Mouse (Mus musculus): ENCODE measurements at regions not wholly inside any gene's neighbourhood (a gene's known extent, or its start where the extent isn't known, plus 50 kb on each side); places are given as distances from the start of the nearest gene placed in this dataset.

- TF ChIP-seq GATA1 (IDR thresholded peaks at IDR 0.05; ENCODE audit: low read length), result no peak
Observed at GRCm38 (mm10) chr15:51286352-51286751, 2598.4 kb upstream of the Gm7489 start.

DNA sequence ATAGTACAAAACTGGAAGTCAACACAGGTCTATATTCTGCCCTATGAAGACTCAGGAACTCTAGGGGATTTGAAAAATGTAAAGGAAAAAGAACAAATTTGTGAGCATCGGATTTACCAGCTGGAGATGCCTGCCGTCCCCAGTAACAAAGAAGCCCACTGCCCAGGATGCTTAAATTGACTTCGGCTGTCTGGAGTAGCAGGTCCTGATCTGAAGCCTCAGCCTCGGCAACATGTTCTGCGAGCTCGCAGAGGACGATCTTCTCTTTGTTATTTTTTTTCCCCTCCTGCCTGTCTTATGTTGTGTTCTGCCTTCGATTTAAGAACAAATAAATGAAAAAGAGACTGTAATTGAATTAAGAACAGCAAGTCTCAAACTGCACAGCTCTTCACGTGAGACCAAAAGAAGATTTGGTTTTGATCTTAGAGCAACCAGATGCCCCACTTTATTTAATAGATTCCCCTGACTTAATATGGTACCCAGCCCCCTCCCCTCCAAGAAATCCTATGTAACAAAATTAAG lies 2595.7 kb upstream of the Gm7489 start:
- no peak for TF ChIP-seq GATA1 (IDR thresholded peaks at IDR 0.05; ENCODE audit: low read length)

- no peak for TF ChIP-seq GATA1 (IDR thresholded peaks at IDR 0.05; ENCODE audit: low read length)
Observed at GRCm38 (mm10) chr15:51289916-51290315, 2594.8 kb upstream of the Gm7489 start.

GRCm38 (mm10) chr15:51291183-51291582 lies 2593.5 kb upstream of the Gm7489 start:
- no peak for TF ChIP-seq GATA1 (IDR thresholded peaks at IDR 0.05; ENCODE audit: low read length)

DNA sequence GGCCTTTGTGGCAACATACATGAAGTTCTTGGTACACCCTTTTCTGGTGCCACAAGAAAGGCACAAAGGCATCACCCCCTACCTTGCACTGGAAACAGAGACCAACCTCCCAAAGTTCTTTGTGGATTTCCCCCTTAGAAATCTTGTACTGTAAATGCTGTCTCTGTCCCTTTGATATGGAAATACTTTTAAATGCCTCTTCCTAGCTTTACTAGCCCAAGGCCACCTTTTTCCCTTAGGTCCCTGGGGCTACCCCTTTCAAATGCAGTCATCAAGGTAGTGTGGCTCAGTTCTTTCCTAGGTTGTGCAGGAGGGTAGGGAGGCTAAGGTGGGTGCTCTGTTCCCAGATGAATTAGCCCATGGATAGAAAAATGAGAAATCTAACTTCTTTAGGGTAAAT lies 2587.9 kb upstream of the Gm7489 start:
- TF ChIP-seq GATA1 (IDR thresholded peaks at IDR 0.05; ENCODE audit: low read length), result no peak

DNA sequence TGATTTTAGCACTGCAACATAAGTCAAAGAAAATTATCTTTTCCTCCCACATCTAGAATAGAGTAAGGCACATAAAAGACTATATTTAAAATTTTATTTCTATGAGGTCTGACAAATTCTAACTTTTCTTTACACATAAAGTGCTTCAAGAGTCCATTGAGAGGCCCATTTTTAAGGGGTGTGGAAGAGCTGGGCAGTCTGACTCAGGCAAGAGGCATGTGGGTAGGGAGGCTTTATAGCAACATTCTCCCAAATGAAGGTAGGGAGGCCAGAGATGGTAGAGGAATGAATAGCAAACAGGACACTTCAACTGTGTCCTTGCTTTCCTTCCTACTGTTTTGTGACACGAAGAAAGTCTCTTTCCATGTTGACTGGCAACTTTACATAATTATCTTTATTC lies 2566.6 kb upstream of the Gm7489 start:
- TF ChIP-seq GATA1 (IDR thresholded peaks at IDR 0.05; ENCODE audit: low read length), result no peak

GRCm38 (mm10) chr15:51318760-51319159 lies 2565.9 kb upstream of the Gm7489 start:
- no peak for TF ChIP-seq GATA1 (IDR thresholded peaks at IDR 0.05; ENCODE audit: low read length)

DNA sequence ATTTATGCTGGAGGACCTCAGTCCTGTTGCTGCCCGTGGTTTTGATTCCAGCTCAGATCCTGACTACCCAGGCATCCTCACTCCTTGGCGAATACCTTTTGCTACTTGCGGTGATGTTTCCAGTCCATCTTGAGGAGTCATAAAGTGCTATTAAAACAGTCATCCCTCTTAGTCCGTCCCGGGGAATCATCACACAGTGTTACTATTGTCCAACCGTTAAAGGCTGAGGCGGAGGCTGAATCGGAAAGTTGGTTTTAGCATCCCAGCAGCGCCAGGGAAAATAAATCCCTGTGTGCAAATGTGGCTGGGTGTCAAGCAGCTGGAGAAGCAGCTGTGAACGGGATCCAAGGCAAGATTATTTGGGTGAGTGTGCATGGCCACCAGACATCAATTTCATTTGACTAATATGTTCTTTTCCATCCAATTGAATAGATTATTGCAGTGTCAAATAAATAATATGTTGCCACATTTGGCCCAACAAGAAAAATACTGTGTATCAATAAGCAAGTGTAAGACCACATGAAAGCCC lies 2564.3 kb upstream of the Gm7489 start:
- TF ChIP-seq GATA1 (IDR thresholded peaks at IDR 0.05; ENCODE audit: low read length), result no peak

DNA sequence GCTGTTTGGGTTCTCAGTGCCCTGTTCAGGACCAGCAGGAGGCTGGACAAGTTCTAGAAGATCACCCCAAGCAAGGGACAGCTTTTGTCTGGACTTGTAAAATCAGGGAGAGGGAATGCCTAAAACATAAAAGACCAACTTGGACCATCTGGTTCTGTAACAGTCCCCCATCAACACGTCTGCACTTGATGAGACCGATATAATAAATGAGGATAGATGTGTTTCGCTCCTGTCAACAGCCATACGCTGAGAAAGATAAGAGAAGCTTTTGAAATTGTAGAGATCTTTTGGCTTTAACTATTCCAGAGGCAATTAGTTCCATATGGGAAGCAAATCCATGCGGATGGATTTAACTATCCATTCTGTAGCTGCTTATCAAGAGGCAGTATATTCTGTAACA lies 2561.4 kb upstream of the Gm7489 start:
- TF ChIP-seq GATA1 (IDR thresholded peaks at IDR 0.05; ENCODE audit: low read length), result no peak

DNA sequence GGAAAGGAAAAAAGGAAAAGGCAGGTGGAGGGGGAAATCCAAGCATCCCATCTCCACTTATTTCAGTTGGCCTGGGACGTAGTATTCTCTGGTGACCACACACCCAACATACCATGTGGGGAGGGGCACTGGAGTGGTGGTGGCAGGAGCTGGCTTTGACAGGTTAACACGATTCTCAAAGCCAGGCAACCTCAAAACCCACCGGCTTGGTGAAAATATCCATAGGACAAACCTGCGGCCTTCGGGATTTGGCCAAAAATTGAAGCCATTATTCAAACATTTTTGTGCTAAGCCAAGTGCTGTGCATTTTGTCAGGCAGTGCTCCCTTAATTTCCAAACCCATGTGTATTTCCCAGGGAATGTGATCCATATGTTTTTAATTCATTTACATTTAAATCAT lies 2560.5 kb upstream of the Gm7489 start:
- TF ChIP-seq GATA1 (IDR thresholded peaks at IDR 0.05; ENCODE audit: low read length), result no peak

- no peak for TF ChIP-seq GATA1 (IDR thresholded peaks at IDR 0.05; ENCODE audit: low read length)
Observed at GRCm38 (mm10) chr15:51327702-51328101, 2557.0 kb upstream of the Gm7489 start.

DNA sequence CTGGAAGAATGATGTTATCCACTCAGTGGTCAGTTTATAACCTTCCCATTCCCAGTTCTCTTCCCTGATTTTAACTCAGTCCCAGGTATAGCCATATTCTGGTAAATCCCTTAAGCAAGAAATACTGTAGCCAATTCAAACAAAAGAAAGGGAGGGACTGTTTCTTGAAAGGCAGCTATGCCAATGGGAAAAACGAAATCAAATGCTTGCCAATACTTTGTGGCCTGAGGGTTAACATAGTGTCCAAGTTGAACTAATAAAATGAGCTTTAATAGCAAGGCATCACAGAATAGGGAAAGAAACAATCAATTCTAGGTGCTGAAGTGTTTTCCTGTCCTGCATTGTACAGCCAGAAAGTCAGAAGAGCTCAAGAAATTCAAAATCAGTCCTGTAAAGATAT lies 2548.3 kb upstream of the Gm7489 start:
- TF ChIP-seq GATA1 (IDR thresholded peaks at IDR 0.05; ENCODE audit: low read length), result no peak

- no peak for TF ChIP-seq GATA1 (IDR thresholded peaks at IDR 0.05; ENCODE audit: low read length)
Observed at GRCm38 (mm10) chr15:51346301-51346700, 2538.4 kb upstream of the Gm7489 start.

DNA sequence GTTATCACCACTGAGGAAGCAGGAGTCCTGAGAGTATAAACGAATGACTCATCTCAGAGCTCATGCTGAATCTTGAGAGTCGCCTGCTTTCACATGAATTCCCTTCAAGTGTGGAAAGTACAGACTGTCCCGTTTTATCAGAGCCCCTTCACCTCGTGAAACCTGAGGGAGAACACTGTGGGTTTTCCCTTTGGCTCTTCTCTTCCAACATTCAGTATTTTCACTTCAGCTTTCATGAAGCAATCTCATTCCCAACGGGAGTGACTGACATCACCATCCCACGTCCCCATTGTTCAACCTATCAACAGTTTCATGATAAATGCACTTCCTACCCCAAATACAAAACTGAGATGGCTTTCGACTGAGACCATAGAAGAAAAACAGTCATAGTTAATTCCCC lies 2521.3 kb upstream of the Gm7489 start:
- TF ChIP-seq GATA1 (IDR thresholded peaks at IDR 0.05; ENCODE audit: low read length), result no peak

- no peak for TF ChIP-seq GATA1 (IDR thresholded peaks at IDR 0.05; ENCODE audit: low read length)
Observed at GRCm38 (mm10) chr15:51371162-51371561, 2513.5 kb upstream of the Gm7489 start.

GRCm38 (mm10) chr15:51390383-51390782 lies 2494.3 kb upstream of the Gm7489 start:
- TF ChIP-seq GATA1 (IDR thresholded peaks at IDR 0.05; ENCODE audit: low read length), result no peak

DNA sequence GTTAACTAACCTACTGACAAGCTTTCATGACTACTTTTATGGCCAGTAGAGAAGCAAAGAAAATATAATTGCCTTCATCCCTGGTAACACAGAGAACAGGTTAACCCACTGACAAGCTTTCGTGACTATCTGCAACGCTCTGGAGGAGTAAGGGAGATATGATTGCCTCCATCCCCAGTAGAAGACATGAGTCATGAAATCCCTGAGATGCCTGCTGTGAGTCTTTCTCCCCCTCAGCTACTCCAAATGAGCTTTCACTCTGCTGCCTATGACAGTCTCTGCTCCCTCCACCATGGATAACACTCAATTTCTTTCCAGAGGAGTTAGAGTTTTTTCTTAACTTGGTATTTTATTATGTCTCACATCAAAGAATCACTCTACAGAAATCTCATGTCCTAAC lies 2493.4 kb upstream of the Gm7489 start:
- TF ChIP-seq GATA1 (IDR thresholded peaks at IDR 0.05; ENCODE audit: low read length), result no peak
